Mouse (Mus musculus) embryonic facial prominence, embryonic 11.5 days (tissue): ENCODE measurements around the gene Fmn2. TPM values are rescaled to one million over a fixed set of nuclear protein-coding genes. Genes with fewer than 3 reads are reported as not detected.

Experiments
- ATAC-seq: fragments of 200-750 bp; cut with Nextera tagmentation; replicated peaks from 2 replicates; pipeline ENCODE4 v1.8.0; 2017; ENCODE audit warnings: low read depth; ENCODE audit not compliant: insufficient number of reproducible peaks, low FRiP score, low TSS enrichment
- DNase-seq: peaks from one replicate; pipeline ENCODE4 v3.0.0-alpha.2; 2015; ENCODE audit warnings: low spot score
- H3K27ac ChIP-seq: fragments of 300-500 bp; sonication (generic); replicated peaks from 2 replicates; pipeline ENCODE4 v1.5.1; 2014; ENCODE audit warnings: mild to moderate bottlenecking, low read depth, low read length, control low read depth
- H3K27me3 ChIP-seq: fragments of 300-500 bp; sonication (generic); 2 replicates; pipeline ENCODE4 v1.6.1; 2014; ENCODE audit warnings: mild to moderate bottlenecking, low read length, moderate library complexity, mixed read lengths; ENCODE audit not compliant: control insufficient read depth, insufficient read depth
- H3K36me3 ChIP-seq: fragments of 300-500 bp; sonication (generic); replicated peaks from 2 replicates; pipeline ENCODE4 v1.6.1; 2014; ENCODE audit warnings: low read depth, mild to moderate bottlenecking, low read length, moderate library complexity, mixed read lengths; ENCODE audit not compliant: control insufficient read depth, insufficient read depth
- H3K4me1 ChIP-seq: fragments of 300-500 bp; sonication (generic); 2 replicates; pipeline ENCODE4 v1.6.1; 2014; ENCODE audit warnings: low read length, mixed read lengths; ENCODE audit not compliant: control insufficient read depth, insufficient read depth
- H3K4me2 ChIP-seq: fragments of 300-500 bp; sonication (generic); 2 replicates; pipeline ENCODE4 v1.6.1; 2014; ENCODE audit warnings: low read depth, mild to moderate bottlenecking, control low read depth, low read length, moderate library complexity
- H3K4me3 ChIP-seq: fragments of 300-500 bp; sonication (generic); 2 replicates; pipeline ENCODE4 v1.5.1; 2014; ENCODE audit warnings: low read depth, low read length, control low read depth
- H3K9ac ChIP-seq: fragments of 300-500 bp; sonication (generic); replicated peaks from 2 replicates; pipeline ENCODE4 v1.6.1; 2014; ENCODE audit warnings: mild to moderate bottlenecking, control low read depth, low read length
- H3K9me3 ChIP-seq: fragments of 300-500 bp; sonication (generic); replicated peaks from 2 replicates; pipeline ENCODE4 v1.6.1; 2016; ENCODE audit warnings: mild to moderate bottlenecking, low read length, inconsistent platforms, mixed read lengths; ENCODE audit not compliant: control insufficient read depth
- WGBS: fragments of 180-500 bp; shearing (Covaris S2); extraction: QIAGEN DNeasy Blood & Tissue Kit; methylation state at CpG from one replicate; pipeline ENCODE4 v1.1.7; 2014; 5-methylcytosine and 5-hydroxymethylcytosine counted together
- polyA plus RNA-seq: library from polyadenylated mRNA; unstranded; fragments of >200 nt; fragmentation: Nextera tagmentation; extraction: Ambion mirVana; gene quantifications from 2 replicates; pipeline ENCODE4 v1.2.1, GENCODE M21; 2014

Gene Fmn2
- polyA plus RNA-seq, 1 experiment from 2014 or later, result 2.1 TPM

DNA sequence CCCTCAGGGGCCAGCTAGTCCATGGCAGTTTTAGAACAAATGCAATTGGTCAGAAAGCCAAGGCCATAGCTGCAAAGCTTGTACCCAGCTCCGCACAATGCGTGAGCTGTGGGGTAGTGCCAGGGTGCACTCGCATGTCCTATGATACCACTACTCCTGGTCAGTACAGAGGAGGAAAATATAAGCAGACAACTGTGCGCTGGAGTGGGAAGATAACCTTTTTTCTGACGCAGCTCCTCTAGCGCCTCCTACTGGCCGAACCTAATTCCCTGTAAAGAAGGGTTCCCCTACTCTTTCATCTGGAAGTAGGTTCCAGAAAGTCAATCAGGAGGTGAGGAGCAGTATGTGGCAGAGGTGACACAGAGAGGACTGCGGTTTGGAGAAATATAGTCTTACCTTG, 173.0 kb downstream of the Fmn2 start:
- DNase-seq (peak; percentile 24), ATAC-seq (no peak; the same call in 1 of the 2 replicates)
- H3K27ac ChIP-seq, result no peak overlapping the region
- H3K9ac ChIP-seq, result no peak overlapping the region
- H3K36me3 ChIP-seq, result no peaks in the 10 kb centered on the region
- no peak overlapping the region for H3K4me3 ChIP-seq
- no peak overlapping the region for H3K4me2 ChIP-seq
- no peaks in the 10 kb centered on the region for H3K4me1 ChIP-seq
- 65% methylated on average over 8 of the region's 8 CpGs for WGBS
- no peaks in the 10 kb centered on the region for H3K9me3 ChIP-seq
- no peaks in the 10 kb centered on the region for H3K27me3 ChIP-seq

DNA sequence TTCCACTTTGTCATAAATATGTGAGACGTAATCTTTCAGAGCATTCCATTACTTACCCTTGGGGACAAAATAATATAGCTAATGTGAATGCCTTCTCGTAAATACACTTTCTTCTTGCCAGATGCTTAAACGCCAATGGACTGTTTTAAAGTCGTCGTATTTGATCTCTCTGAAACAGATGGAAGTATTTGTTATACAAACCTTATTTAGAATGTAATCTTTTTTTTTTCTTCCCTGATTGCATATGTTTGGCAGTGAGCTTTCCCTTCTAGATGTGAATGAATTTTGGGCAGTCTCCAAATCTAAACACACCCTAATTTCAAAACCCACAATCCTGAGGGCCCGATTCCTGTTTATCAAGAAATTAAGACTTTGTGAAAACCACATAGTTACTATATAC, 173.7 kb downstream of the Fmn2 start:
- Histone ChIP-seq H3K4me1 (no peaks in the 10 kb centered on the region), H3K36me3 (no peaks in the 10 kb centered on the region), H3K9me3 (no peaks in the 10 kb centered on the region), H3K4me2 (no peak overlapping the region), H3K27ac (no peak overlapping the region), H3K27me3 (no peaks in the 10 kb centered on the region), H3K4me3 (no peak overlapping the region), H3K9ac (no peak overlapping the region)
- WGBS, result 68% methylated on average over 6 of the region's 6 CpGs
- ATAC-seq, result no peak
- DNase-seq, result no peak

DNA sequence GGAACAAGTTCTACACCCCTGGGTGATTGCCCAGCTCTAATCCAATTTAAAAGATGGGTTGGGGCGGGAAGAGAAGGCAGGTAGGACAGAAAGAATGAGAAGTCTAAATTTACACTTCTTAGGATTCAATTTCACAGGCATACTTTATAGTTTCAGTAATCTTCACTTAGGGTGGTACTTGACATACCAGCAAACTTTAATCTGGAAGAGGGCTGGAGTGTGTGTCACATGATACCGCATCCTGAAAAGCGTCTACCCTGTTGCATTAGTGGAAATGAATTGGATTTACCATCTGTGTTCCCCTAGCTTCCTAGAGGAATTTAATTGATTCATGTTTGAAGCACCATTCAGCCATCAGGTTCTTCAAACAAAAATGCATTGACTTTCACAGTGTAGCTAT, 174.6 kb downstream of the Fmn2 start:
- WGBS, result 68% methylated on average over 3 of the region's 3 CpGs
- Histone ChIP-seq H3K9ac (no peak overlapping the region), H3K4me1 (no peaks in the 10 kb centered on the region), H3K4me2 (no peak overlapping the region), H3K9me3 (no peaks in the 10 kb centered on the region), H3K36me3 (no peaks in the 10 kb centered on the region), H3K27ac (no peak overlapping the region), H3K4me3 (no peak overlapping the region), H3K27me3 (no peaks in the 10 kb centered on the region)
- ATAC-seq (peak; percentile 60; the same call in 1 of the 2 replicates), DNase-seq (peak; percentile 36)

DNA sequence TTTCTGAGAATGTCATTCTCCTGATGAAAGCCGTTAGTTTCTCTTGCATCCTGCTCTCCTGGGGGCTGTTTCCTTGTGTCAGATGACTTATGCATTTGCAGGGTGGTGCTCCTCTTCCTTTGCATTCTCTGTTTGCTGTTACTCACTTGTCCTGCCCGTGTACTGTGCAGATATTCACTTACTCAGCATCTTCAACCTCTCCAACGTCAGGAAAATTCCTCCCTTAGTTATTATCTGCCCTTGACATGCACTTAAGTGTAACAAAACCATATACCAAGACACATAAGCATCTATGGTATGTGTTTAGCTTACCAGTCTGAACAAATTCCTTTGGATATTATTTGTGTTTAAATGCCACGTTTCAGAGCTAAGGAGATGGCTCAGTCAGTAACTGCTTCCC, 175.6 kb downstream of the Fmn2 start:
- Histone ChIP-seq H3K4me2 (no peak overlapping the region), H3K27me3 (no peaks in the 10 kb centered on the region), H3K27ac (no peak overlapping the region), H3K4me1 (no peaks in the 10 kb centered on the region), H3K36me3 (no peaks in the 10 kb centered on the region), H3K9ac (no peak overlapping the region), H3K9me3 (no peaks in the 10 kb centered on the region), H3K4me3 (no peak overlapping the region)
- no peak for ATAC-seq
- 55% methylated on average over 4 of the region's 4 CpGs for WGBS
- no peak for DNase-seq

DNA sequence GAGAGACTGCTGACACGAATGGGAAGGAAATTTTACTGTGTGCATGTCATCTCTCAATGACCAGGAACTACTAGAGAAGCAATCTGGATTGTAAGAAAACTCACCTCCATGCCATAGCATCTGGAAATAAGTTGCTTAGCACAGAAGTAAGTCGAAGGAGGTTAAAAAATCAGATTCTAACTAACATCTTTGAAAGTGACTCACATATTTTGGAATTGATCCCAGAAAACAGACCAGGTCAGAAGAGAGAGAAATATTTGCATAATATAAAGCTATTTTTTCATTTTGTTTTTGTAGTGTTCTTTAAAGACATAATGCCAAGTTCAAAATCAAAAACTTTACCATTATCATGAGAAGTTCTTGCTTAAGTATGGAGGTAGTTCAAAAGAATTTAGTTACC, 187.7 kb downstream of the Fmn2 start:
- 87% methylated on average over 2 of the region's 2 CpGs for WGBS
- ATAC-seq, result no peak
- Histone ChIP-seq H3K4me1 (no peaks in the 10 kb centered on the region), H3K9me3 (no peaks in the 10 kb centered on the region), H3K36me3 (no peaks in the 10 kb centered on the region), H3K27me3 (no peaks in the 10 kb centered on the region), H3K4me2 (no peak overlapping the region), H3K9ac (no peak overlapping the region), H3K4me3 (no peak overlapping the region), H3K27ac (no peak overlapping the region)
- no peak for DNase-seq

DNA sequence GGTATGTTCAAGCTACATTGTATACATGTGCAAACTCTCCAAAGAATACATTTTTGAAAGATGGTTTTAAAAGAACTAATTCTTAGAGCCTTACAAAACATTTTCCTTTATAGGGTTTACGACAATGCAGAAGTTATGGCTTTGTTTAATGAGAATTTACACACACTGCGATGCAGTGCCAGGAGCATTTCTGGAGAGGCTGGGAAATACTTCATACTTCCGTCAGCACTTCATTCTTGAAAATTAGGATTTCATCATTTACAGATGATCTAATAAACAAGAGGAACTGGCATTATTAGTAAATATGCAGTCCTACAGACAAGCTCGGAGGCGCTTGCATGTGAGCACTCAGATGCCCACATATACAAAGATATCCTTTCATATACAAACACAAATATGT, 199.2 kb downstream of the Fmn2 start:
- no peaks in the 10 kb centered on the region for H3K9me3 ChIP-seq
- no peak overlapping the region for H3K4me2 ChIP-seq
- H3K4me1 ChIP-seq, result no peaks in the 10 kb centered on the region
- no peak overlapping the region for H3K27ac ChIP-seq
- H3K9ac ChIP-seq, result no peak overlapping the region
- ATAC-seq, result no peak
- 94% methylated on average over 5 of the region's 5 CpGs for WGBS
- H3K27me3 ChIP-seq, result no peaks in the 10 kb centered on the region
- DNase-seq, result no peak
- H3K36me3 ChIP-seq, result no peaks in the 10 kb centered on the region
- H3K4me3 ChIP-seq, result no peak overlapping the region

DNA sequence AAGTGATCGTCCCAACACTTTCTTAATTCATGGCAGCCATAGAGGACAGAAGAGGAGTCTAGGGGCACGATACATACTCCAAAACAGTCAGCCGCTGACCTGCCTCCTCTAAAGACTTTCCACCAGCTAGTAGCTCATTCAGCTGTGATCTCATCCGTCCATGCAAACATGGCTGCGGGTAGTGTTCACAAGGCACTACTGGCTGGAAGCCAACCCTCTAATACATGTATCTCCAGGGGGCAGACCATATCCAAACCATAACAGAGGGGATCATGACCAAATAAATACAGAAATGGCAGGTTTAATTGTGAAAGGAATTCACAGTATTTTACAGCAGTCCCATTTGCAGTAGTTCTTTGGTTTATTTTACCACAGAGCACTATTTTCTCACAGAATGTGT, 200.2 kb downstream of the Fmn2 start:
- Histone ChIP-seq H3K36me3 (no peaks in the 10 kb centered on the region), H3K9ac (no peak overlapping the region), H3K27ac (no peak overlapping the region), H3K27me3 (no peaks in the 10 kb centered on the region), H3K9me3 (no peaks in the 10 kb centered on the region), H3K4me2 (no peak overlapping the region), H3K4me3 (no peak overlapping the region), H3K4me1 (no peaks in the 10 kb centered on the region)
- 82% methylated on average over 5 of the region's 5 CpGs for WGBS
- no peak for ATAC-seq
- no peak for DNase-seq

DNA sequence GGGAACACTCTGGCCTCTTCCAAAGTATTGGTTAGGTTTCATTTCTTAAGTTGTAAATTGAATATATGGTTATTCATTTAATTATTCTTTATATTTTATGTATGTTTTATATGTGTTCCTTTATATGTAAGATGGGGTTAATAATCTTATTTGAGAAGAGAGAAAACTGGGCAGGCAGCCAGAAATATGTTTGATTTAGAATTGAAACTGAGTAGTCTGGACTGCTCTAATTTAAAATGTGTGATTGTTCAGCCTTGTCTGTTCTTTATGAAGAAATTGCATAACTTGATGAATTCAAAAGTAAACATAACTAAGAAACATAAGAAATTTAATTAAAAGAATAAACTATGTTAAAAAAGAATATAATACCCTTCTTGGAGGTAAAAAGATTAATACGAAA, 202.3 kb downstream of the Fmn2 start:
- H3K4me3 ChIP-seq, result no peak overlapping the region
- DNase-seq, result no peak
- 85% methylated on average over 1 of the region's 1 CpGs for WGBS

More for the DNA sequence above, 202.3 kb downstream of the Fmn2 start:
- ATAC-seq, result no peak
- no peaks in the 10 kb centered on the region for H3K9me3 ChIP-seq
- H3K36me3 ChIP-seq, result no peaks in the 10 kb centered on the region
- no peak overlapping the region for H3K27ac ChIP-seq
- H3K9ac ChIP-seq, result no peak overlapping the region
- no peak overlapping the region for H3K4me2 ChIP-seq
- H3K4me1 ChIP-seq, result no peaks in the 10 kb centered on the region
- no peaks in the 10 kb centered on the region for H3K27me3 ChIP-seq
